Mouse (Mus musculus) kidney, adult 2 months (tissue): ENCODE results near the gene Aqp9. TPM values are rescaled to one million over a fixed set of nuclear protein-coding genes. Genes with fewer than 3 reads are reported as not detected.

Experiments used
- DNase-seq: peaks from one replicate; pipeline ENCODE4 v3.0.0; 2021
- H3K27ac ChIP-seq: fragments of 200-500 bp; 2 replicates; pipeline ENCODE4 v1.5.1; 2012; ENCODE audit warnings: low read depth, low read length, control low read depth, inconsistent platforms; ENCODE audit not compliant: insufficient read depth
- H3K27me3 ChIP-seq: fragments of 200-500 bp; replicated peaks from 2 replicates; pipeline ENCODE4 v1.6.1; 2012; ENCODE audit warnings: mild to moderate bottlenecking, moderate library complexity, low read length, inconsistent platforms; ENCODE audit not compliant: control insufficient read depth, insufficient read depth
- H3K36me3 ChIP-seq: fragments of 200-500 bp; 2 replicates; pipeline ENCODE4 v1.6.1; 2012; ENCODE audit warnings: mild to moderate bottlenecking, moderate library complexity, low read length, inconsistent platforms; ENCODE audit not compliant: control insufficient read depth, insufficient read depth
- H3K4me1 ChIP-seq: fragments of 200-500 bp; 2 replicates; pipeline ENCODE4 v1.6.1; 2011; ENCODE audit warnings: low read length; ENCODE audit not compliant: control insufficient read depth, insufficient read depth
- H3K4me3 ChIP-seq: fragments of 200-500 bp; 2 replicates; pipeline ENCODE4 v1.5.1; 2011; ENCODE audit warnings: mild to moderate bottlenecking, low read depth, low read length, control low read depth; ENCODE audit not compliant: insufficient read depth
- CTCF ChIP-seq: fragments of 200-500 bp; conservative IDR thresholded peaks from 2 replicates; pipeline ENCODE4 v1.5.1; 2011; ENCODE audit warnings: low read depth, mild to moderate bottlenecking, control low read depth, low read length, moderate library complexity, mixed read lengths; ENCODE audit not compliant: insufficient read depth, insufficient read length
- POLR2A ChIP-seq: fragments of 200-500 bp; IDR thresholded peaks from one replicate; pipeline ENCODE4 v1.6.1; 2011; ENCODE audit warnings: low read depth, low read length, control low read depth
- WGBS: fragments of 180-500 bp; shearing (Covaris S2); methylation state at CpG from one replicate; pipeline ENCODE4 v1.1.7; 2018; 5-methylcytosine and 5-hydroxymethylcytosine counted together
- polyA plus RNA-seq: library from polyadenylated mRNA; depleted of rRNA; stranded (reverse); fragments of >200 nt; gene quantifications from 2 replicates; pipeline ENCODE4 v1.2.3, GENCODE M21; 2012

Aqp9 gene
- polyA plus RNA-seq, 1 experiment: 0.11 TPM

DNA sequence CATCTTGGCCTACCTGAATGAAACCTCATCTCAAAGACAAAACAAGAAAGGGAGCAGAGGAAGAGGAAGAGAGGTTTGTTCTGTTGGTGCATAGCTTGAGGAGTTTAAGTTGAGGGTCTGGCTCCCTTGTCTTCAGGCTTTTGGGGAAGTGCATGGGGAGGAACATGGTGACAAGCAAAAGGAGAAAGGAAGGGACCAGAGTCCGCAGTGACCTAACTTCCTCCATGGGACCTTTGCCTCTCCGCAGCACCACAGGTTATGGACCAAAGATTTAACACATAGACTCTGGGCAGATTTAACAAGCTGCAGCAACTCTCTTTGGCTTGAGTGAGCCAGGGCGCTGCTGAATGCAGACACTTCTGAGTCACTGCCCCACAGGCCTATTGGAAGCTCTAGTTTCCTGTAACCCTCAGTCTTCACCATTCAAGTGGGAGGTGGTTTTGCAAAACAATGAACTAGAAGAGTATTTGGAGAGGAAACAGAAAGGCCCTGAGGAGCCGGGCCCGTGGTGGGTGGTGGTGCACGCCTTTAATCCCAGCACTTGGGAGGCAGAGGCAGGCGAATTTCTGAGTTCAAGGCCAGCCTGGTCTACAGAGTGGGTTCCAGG is 13.0 kb downstream of the Aqp9 start:
- no peak overlapping the region for H3K4me3 ChIP-seq
- H3K36me3 ChIP-seq: no peaks in the 10 kb centered on the region
- no peaks in the 10 kb centered on the region for H3K4me1 ChIP-seq
- 71% methylated on average over 7 of the region's 7 CpGs for WGBS
- no peaks in the 10 kb centered on the region for H3K27me3 ChIP-seq
- TF ChIP-seq POLR2A: no peak
- no peak for TF ChIP-seq CTCF
- no peak for DNase-seq
- no peak overlapping the region for H3K27ac ChIP-seq

DNA sequence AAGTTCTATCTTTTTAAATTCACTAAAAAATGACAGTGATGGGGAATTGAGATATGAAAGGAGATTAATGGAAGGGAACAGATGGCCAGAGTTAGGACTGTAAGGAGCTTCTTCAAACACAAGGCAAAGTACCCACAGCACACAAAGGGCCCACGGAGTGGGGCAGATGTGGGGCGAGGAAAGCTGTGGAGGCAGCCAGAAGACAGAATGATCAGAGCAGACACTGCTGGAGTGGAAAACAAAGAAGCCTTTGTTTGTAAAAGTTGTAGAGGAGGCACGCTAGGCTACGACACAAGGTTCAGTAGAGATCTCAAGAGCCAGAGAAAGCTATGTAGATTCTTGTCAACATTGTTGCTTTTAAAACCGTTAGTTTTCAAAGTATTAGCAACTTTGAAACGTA is 17.1 kb downstream of the Aqp9 start:
- DNase-seq: no peak
- H3K36me3 ChIP-seq: no peaks in the 10 kb centered on the region
- H3K4me1 ChIP-seq: no peaks in the 10 kb centered on the region
- TF ChIP-seq CTCF (no peak), POLR2A (no peak)
- H3K27me3 ChIP-seq: no peaks in the 10 kb centered on the region
- no peak overlapping the region for H3K4me3 ChIP-seq
- no peak overlapping the region for H3K27ac ChIP-seq
- WGBS: 87% methylated on average over 6 of the region's 6 CpGs

DNA sequence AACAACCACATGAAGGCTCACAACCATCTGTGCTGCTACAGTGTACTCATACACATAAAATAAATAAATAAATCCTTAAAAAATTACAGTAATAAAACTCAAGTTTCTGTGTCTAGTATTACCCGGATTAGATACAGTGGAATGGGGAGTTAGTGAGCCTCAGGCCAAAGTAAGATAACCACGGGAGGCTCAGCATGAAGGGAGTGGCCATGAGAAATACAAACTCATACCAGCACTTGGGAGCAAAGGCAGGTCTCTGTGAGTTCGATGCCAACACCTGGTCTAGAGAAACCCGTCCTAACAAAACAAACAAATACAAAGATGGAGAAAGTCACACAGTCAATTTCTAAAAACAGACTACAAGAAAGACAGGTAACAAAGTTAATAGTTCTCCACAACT is 18.3 kb downstream of the Aqp9 start:
- Histone ChIP-seq H3K4me1 (no peaks in the 10 kb centered on the region), H3K36me3 (no peaks in the 10 kb centered on the region), H3K27ac (no peak overlapping the region), H3K27me3 (no peaks in the 10 kb centered on the region), H3K4me3 (no peak overlapping the region)
- TF ChIP-seq CTCF (no peak), POLR2A (no peak)
- no peak for DNase-seq
- WGBS: 82% methylated on average over 4 of the region's 4 CpGs

DNA sequence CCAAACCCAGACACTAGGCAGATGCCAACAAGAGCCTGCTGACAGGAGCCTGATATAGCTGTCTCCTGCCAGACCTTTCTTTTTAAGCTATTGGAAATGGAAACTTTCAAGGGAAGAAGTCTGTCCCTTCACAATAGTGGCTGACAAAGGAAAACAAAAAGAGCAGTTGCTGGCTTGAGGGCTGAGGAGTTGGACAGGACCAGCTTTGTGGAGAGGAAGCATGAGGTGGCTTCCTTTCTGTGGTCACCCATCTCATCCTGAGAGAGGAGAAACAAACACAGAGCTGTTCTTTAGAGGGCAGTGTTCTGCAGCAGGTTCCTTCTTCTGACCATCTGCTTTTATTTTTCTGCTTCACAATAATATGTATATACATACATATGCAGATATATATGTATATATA is 19.6 kb downstream of the Aqp9 start:
- H3K36me3 ChIP-seq: no peaks in the 10 kb centered on the region
- no peak overlapping the region for H3K4me3 ChIP-seq
- no peak for DNase-seq
- H3K27ac ChIP-seq: no peak overlapping the region
- TF ChIP-seq POLR2A (no peak), CTCF (no peak)
- no peaks in the 10 kb centered on the region for H3K4me1 ChIP-seq
- H3K27me3 ChIP-seq: no peaks in the 10 kb centered on the region

DNA sequence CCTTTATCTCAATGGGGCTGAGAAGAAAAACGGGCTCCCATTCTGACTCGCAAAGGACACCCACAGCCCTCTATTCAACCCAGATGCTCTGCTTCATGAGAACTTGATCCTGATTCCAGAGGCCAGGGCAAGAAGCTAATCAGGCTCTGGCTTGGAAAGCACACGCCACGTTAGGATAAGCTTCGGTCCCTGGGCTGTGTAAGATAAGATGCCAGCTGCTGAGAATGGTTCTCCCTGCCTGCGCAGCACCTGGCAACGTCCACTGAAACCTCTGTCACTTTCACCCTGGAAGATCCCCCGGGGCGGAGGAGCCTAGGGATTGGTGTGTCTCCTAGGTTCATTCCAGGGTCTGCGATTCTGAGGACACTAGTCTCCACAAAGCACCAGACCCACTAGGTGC is 22.3 kb downstream of the Aqp9 start:
- Histone ChIP-seq H3K4me3 (no peak overlapping the region), H3K27me3 (no peaks in the 10 kb centered on the region), H3K27ac (no peak overlapping the region), H3K36me3 (no peaks in the 10 kb centered on the region), H3K4me1 (no peaks in the 10 kb centered on the region)
- no peak for DNase-seq
- WGBS: 89% methylated on average over 10 of the region's 10 CpGs
- no peak for TF ChIP-seq POLR2A
- no peak for TF ChIP-seq CTCF

- H3K27ac ChIP-seq: no peak overlapping the region; the same call in 1 of the 2 replicates
- H3K4me1 ChIP-seq: no peaks in the 10 kb centered on the region
- no peaks in the 10 kb centered on the region for H3K36me3 ChIP-seq
- no peak overlapping the region for H3K4me3 ChIP-seq
- no peaks in the 10 kb centered on the region for H3K27me3 ChIP-seq
- TF ChIP-seq CTCF (no peak), POLR2A (no peak)
- no peak for DNase-seq
- WGBS: 72% methylated on average over 8 of the region's 8 CpGs
These were observed 28.3 kb downstream of the Aqp9 start for GRCm38 (mm10) chr9:71140205-71140604.

- WGBS: 41% methylated on average over 2 of the region's 2 CpGs
- Histone ChIP-seq H3K36me3 (no peaks in the 10 kb centered on the region), H3K27me3 (no peaks in the 10 kb centered on the region), H3K27ac (no peak overlapping the region), H3K4me3 (no peak overlapping the region), H3K4me1 (no peaks in the 10 kb centered on the region)
- TF ChIP-seq CTCF: no peak
- no peak for TF ChIP-seq POLR2A
- peak; percentile 35 for DNase-seq
These were observed 29.5 kb downstream of the Aqp9 start for GRCm38 (mm10) chr9:71138936-71139335.
